Mouse (Mus musculus) layer of hippocampus, adult 18-20 months (tissue): ENCODE data around the gene Kdelc1. TPM values are rescaled to one million over a fixed set of nuclear protein-coding genes. Genes with fewer than 3 reads are reported as not detected.

ENCODE experiments used
- DNase-seq, 2 experiments: peaks; one replicate each; pipeline ENCODE4 v3.0.0; 2022; ENCODE audit warnings: low spot score in 2 of 2
- long read RNA-seq: library from polyadenylated mRNA; stranded (forward); transcript quantifications from one replicate; pipeline ENCODE4 v2.0.0, GENCODE M21; 2021
- total RNA-seq, 2 experiments: library from RNA; stranded (reverse); gene quantifications; 2 replicates each; pipeline ENCODE4 v1.2.3; 2021

The Kdelc1 gene
- 10 to 100 TPM in 1 of 2 experiments, 1 to 10 TPM in 1; 9.5 to 10.3 TPM for total RNA-seq
- long read RNA-seq, transcript Kdelc1-202 (10 exons, 2,359 nt), result major isoform, 6 of 10 reads
- long read RNA-seq, partial matches to known transcripts, result 1 of 10 reads
- long read RNA-seq, other reads (novel, unspliced or antisense), result 1 of 10 reads

- DNase-seq, result peak; percentile 88 to 96
These were observed at the start of gene Kdelc1, which contains the start of gene Bivm for GRCm38 (mm10) chr1:44118239-44119054. Gene Kdelc1, minus strand, starts transcription at chr1:44118808. Gene Bivm, plus strand, starts transcription at chr1:44118957.

GRCm38 (mm10) chr1:44167859-44168383 is 49.3 kb upstream of the Kdelc1 start:
- DNase-seq, result no peak

GRCm38 (mm10) chr1:44162389-44162788 is 43.8 kb upstream of the Kdelc1 start:
- DNase-seq, result no peak

DNA sequence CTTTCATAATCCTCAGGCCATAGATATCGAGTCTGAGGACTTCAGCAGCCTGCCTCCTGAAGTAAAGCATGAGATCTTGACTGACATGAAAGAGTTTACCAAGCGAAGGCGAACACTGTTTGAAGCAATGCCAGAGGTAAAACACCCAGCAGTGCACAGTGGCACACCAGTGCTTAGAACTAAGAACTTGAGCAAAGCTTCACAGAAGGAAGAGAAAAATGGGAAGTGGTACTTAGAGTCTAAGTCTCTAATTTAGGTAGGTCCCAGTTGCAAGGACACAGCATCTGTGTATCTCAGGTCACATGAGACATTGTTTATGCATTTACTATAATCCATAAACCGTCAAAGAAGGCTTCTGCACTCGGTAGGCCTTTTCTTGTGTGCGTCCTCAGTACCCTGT is 43.2 kb upstream of the Kdelc1 start:
- DNase-seq, result no peak

- DNase-seq, result no peak
These were observed 39.7 kb upstream of the Kdelc1 start for GRCm38 (mm10) chr1:44158317-44158716.

DNA sequence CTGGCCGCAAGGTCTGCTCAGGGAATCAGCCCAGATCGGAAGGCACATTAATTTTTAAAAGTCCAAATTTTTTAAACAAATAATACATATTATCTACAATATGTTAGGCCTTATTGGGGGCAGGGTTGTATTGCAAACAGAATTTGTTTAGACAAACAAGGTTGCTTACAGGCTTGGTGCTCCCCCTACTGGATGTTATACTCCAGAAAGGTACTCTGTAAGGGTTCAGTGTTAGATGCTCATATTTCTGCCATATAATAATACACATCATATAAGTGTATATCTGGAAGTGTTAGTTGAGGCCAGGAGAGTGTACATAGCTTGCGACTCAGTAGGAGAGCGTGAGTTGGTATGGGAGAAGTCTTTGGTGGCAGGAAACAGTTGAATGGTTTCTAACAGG is 36.7 kb upstream of the Kdelc1 start:
- no peak for DNase-seq

GRCm38 (mm10) chr1:44148706-44149105 is 30.1 kb upstream of the Kdelc1 start:
- DNase-seq, result no peak

DNA sequence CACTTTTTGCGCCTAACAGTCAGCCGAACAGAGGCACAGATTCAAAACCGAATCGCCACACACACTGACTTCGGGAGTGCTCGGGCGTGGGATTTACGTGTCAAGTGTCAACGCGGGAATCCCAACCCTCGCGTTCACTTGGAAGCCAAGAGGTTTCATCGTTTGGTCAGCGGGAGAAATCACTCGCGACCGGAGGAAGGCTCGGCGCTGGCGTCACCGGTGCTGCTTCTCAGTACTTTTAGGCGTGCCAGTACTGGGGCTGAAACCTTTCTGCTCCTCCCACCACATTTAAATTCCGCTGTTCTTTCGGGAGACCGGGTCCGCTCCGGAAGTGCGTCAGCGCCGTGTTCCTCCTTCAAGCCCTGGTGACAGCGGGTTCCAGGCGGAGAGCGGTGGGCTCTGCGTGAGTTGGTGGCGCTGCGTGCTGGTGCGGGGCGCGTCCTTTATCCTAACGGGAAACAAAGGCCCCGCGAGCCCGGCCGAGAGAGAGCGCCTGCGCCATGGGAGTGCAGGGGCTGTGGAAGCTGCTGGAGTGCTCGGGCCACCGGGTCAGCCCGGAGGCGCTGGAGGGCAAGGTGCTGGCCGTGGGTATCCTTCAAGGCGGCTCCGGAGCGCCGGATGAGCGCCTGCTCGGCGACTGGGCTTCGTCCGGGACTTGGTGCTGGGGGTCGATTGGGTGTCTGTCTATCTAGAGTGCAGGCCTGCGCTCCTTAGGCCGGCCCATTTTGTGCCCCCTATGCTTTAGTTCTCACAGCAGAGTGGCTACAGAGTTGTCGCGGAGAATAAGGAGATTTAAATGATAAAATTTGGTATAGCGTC is 29.2 kb upstream of the Kdelc1 start, which contains the start of gene Ercc5:
Ercc5 (plus strand) TSS at position 182 of the 819 bp plus-strand sequence.
- peak; percentile 82 to 89 for DNase-seq

DNA sequence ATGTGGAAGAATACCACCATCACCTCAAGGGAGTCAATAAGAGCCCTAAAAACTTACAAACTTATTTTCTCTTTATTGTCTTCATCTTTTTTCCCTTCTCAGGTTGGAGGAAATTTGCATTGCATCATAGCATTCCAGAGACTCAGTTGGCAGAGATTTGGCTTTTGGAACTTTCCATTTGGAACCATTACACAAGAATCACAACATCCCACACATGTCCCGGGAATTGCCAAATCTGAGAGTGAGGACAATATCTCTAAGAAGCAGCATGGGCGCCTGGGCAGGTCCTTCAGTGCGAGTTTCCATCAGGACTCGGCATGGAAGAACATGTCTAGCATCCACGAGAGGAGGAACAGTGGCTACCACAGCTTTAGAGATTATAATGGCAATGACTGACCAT is 24.1 kb upstream of the Kdelc1 start:
- DNase-seq, result peak in 1 of 2 experiments; percentile 53

DNA sequence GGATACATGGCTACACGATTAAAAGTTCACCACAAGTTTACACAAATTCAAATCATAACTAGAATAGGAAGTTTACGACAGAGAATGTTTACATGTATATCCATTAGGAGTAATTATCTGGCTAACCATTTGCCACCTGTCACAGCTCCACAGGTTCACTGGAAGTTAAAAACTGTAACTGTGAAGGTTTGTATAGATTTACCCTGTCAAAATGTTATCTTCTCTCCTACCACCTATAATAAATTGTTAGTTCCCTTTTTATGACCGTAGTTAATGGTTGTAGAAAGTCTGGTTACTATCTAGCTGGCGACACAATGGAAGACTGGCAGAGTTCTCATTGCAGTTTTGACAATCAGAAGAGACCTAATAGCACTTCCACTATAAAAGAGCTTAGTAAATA is 21.6 kb upstream of the Kdelc1 start:
- no peak for DNase-seq

DNA sequence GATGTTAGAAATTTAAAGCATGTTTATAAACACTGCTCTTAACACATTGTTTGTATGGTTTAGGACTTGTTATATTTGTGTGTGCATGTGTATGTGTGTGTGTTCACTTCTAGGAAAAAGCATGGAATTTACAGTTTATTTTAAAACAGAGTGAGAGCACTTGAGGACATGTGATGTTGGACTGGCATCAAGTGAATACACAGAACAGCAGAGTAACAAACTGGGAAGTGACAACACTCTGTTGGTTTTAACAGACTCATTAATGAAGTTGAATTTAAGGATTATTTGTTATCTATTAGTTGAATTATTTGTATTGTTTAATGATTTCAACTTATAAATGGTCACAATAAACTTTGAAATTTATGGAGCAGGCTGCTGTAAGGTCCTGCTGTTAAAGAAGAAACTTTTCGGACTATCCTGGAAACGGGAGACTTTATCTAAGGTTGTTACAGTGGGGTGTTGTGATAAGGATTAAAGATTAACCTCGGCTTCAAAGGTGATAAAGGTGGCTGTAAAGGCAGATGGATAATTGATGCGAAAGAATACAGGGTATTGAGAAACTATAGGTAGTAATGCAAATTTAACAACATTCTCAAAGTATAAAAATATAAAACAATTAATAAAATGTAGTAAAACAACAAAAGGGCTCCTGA is 11.4 kb upstream of the Kdelc1 start:
- DNase-seq, result no peak

DNA sequence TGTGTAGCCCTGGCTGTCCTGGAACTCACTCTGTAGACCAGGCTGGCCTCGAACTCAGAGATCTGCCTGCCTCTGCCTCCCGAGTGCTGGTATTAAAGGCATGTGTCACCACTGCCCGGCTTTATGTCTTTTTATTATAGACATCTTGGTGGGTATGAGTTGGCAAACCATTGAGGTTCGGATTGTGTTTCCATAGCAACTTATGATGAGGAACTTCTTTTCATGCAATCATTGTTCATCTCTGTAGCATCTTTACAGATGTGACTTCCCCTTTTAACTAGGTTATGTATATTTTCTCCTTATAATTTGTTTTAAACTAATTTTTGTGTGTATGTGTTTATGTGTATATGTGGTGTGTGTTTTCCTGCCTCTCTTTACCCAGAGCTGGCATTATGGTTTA is 7.0 kb upstream of the Kdelc1 start:
- no peak for DNase-seq

DNA sequence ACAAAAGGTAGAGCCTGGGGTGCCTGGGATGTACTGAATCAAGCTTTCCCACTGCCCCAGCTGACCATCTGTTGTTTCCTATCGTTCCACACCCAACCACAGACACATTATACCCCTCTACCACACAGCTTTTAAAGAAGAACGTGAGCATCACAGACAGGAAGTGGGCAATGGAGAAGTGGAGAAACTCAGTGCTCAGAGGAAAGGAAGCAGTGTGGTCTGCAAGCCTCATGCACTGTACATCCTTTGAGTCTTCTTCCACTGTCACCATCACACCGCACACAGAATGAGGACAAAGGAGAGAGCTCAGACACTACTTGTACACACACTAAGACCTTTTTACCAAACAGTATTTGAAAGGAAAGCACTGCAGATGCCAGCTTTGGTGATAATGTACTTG is 3.6 kb upstream of the Kdelc1 start:
- no peak for DNase-seq

DNA sequence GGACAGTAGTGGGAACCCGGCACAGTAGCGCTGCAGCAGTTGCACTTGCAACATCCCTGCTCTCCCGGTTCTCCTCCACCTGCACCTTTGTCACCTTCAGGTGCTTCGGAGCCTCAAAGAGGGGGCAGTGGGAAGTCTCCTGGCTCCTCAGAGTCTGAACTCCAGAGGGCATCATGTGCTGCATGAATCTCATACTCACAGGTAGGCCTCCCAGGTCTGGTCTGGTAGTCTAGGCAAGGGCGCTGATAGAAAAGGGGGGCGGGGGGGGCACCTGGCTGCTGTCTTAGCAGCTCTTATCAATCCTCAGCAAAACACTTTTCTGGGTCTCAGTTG is 1.4 kb upstream of the Kdelc1 start:
- DNase-seq, result no peak

GRCm38 (mm10) chr1:44119201-44120073 is 829 bp upstream of the Kdelc1 start:
- peak; percentile 75 to 85 for DNase-seq

- no peak for DNase-seq
These were observed 1.0 kb downstream of the Kdelc1 start for GRCm38 (mm10) chr1:44117571-44117970.

DNA sequence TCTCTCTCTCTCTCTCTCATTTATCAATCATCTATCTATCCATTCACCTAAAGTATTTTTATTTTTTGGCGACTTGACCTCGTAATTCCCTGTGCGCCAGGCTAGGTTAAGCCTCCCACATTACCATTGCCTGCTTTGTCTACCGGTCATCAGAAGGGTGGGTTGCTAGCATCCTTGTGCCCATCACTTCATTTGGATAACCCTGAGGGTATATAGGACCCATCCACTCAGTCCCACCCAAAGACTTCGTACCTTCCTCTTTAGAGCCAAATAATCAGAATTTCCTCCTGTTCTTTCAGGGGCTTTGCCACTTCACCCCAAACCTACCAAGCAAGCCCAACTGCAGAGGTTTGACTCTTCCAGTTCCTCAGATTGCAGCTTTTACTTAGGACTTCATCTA is 15.7 kb downstream of the Kdelc1 start:
- no peak for DNase-seq

GRCm38 (mm10) chr1:44102259-44102717 is 16.3 kb downstream of the Kdelc1 start, which contains the start of gene Tex30:
Gene Tex30, minus strand, starts transcription at chr1:44102441.
- peak; percentile 93 to 96 for DNase-seq

GRCm38 (mm10) chr1:44101448-44102225 is 17.0 kb downstream of the Kdelc1 start:
- peak in 1 of 2 experiments; percentile 26 for DNase-seq
